Mouse (Mus musculus) embryonic facial prominence, embryonic 11.5 days (tissue): ENCODE measurements around the gene Vamp4. TPM values are rescaled to one million over a fixed set of nuclear protein-coding genes. Genes with fewer than 3 reads are reported as not detected.

Source experiments
- ATAC-seq: fragments of 200-750 bp; cut with Nextera tagmentation; replicated peaks from 2 replicates; pipeline ENCODE4 v1.8.0; 2017; ENCODE audit warnings: low read depth; ENCODE audit not compliant: insufficient number of reproducible peaks, low FRiP score, low TSS enrichment
- DNase-seq: peaks from one replicate; pipeline ENCODE4 v3.0.0-alpha.2; 2015; ENCODE audit warnings: low spot score
- H3K27ac ChIP-seq: fragments of 300-500 bp; sonication (generic); replicated peaks from 2 replicates; pipeline ENCODE4 v1.5.1; 2014; ENCODE audit warnings: mild to moderate bottlenecking, low read depth, low read length, control low read depth
- H3K27me3 ChIP-seq: fragments of 300-500 bp; sonication (generic); 2 replicates; pipeline ENCODE4 v1.6.1; 2014; ENCODE audit warnings: mild to moderate bottlenecking, low read length, moderate library complexity, mixed read lengths; ENCODE audit not compliant: control insufficient read depth, insufficient read depth
- H3K36me3 ChIP-seq: fragments of 300-500 bp; sonication (generic); replicated peaks from 2 replicates; pipeline ENCODE4 v1.6.1; 2014; ENCODE audit warnings: low read depth, mild to moderate bottlenecking, low read length, moderate library complexity, mixed read lengths; ENCODE audit not compliant: control insufficient read depth, insufficient read depth
- H3K4me1 ChIP-seq: fragments of 300-500 bp; sonication (generic); 2 replicates; pipeline ENCODE4 v1.6.1; 2014; ENCODE audit warnings: low read length, mixed read lengths; ENCODE audit not compliant: control insufficient read depth, insufficient read depth
- H3K4me2 ChIP-seq: fragments of 300-500 bp; sonication (generic); 2 replicates; pipeline ENCODE4 v1.6.1; 2014; ENCODE audit warnings: low read depth, mild to moderate bottlenecking, control low read depth, low read length, moderate library complexity
- H3K4me3 ChIP-seq: fragments of 300-500 bp; sonication (generic); 2 replicates; pipeline ENCODE4 v1.5.1; 2014; ENCODE audit warnings: low read depth, low read length, control low read depth
- H3K9ac ChIP-seq: fragments of 300-500 bp; sonication (generic); replicated peaks from 2 replicates; pipeline ENCODE4 v1.6.1; 2014; ENCODE audit warnings: mild to moderate bottlenecking, control low read depth, low read length
- H3K9me3 ChIP-seq: fragments of 300-500 bp; sonication (generic); replicated peaks from 2 replicates; pipeline ENCODE4 v1.6.1; 2016; ENCODE audit warnings: mild to moderate bottlenecking, low read length, inconsistent platforms, mixed read lengths; ENCODE audit not compliant: control insufficient read depth
- WGBS: fragments of 180-500 bp; shearing (Covaris S2); extraction: QIAGEN DNeasy Blood & Tissue Kit; methylation state at CpG from one replicate; pipeline ENCODE4 v1.1.7; 2014; 5-methylcytosine and 5-hydroxymethylcytosine counted together
- polyA plus RNA-seq: library from polyadenylated mRNA; unstranded; fragments of >200 nt; fragmentation: Nextera tagmentation; extraction: Ambion mirVana; gene quantifications from 2 replicates; pipeline ENCODE4 v1.2.1, GENCODE M21; 2014

The Vamp4 gene
- 73.0 and 82.1 TPM in 2 replicates for polyA plus RNA-seq

- no peaks in the 10 kb centered on the region; the same call in 1 of the 2 replicates for H3K4me1 ChIP-seq
- peak; percentile 96 for ATAC-seq
- peaks cover 3% of the 10 kb centered on the region; the same call in 1 of the 2 replicates for H3K36me3 ChIP-seq
- H3K9me3 ChIP-seq, result no peaks in the 10 kb centered on the region
- peak within 1 kb of the TSS; percentile 80 for H3K27ac ChIP-seq
- H3K9ac ChIP-seq, result peak within 1 kb of the TSS; percentile 78
- peak; percentile 99 for DNase-seq
- peak within 1 kb of the TSS; percentile 53 for H3K4me2 ChIP-seq
- no peaks in the 10 kb centered on the region for H3K27me3 ChIP-seq
- 0% methylated on average over 40 of the region's 43 CpGs for WGBS
- peak within 1 kb of the TSS; percentile 57 for H3K4me3 ChIP-seq
Observed at GRCm38 (mm10) chr1:162570260-162570748, at the start of gene Vamp4. Gene Vamp4 (plus strand): TSS chr1:162570515.

DNA sequence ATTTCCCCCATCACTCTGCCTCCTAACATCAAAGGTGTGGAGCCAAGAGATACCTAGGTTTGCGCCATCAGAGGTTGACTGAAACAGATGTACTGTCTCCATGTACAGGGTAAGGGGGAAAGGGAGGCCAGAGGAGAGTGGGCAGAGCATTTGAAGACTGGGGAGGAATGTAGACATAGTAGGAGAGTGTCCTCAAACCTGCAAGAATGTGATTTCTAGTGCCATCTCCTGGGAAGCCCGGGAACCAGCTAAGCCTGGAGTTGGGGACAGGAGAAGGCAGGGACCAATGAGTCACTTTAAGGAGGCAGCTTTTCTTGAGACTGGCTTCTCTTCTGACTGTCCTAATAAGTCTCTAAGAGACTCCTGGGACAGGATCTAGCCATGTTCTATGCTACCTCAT lies 40.7 kb upstream of the Vamp4 start:
- no peak for DNase-seq
- H3K4me1 ChIP-seq, result no peaks in the 10 kb centered on the region
- no peak overlapping the region for H3K27ac ChIP-seq
- no peak overlapping the region for H3K4me3 ChIP-seq
- H3K4me2 ChIP-seq, result no peak overlapping the region
- no peaks in the 10 kb centered on the region for H3K27me3 ChIP-seq
- no peak for ATAC-seq
- no peak overlapping the region for H3K9ac ChIP-seq
- 67% methylated on average over 2 of the region's 2 CpGs for WGBS
- H3K9me3 ChIP-seq, result no peaks in the 10 kb centered on the region
- peaks cover 9% of the 10 kb centered on the region for H3K36me3 ChIP-seq

GRCm38 (mm10) chr1:162530666-162531065 lies 39.6 kb upstream of the Vamp4 start:
- ATAC-seq (no peak), DNase-seq (no peak)
- no peak overlapping the region for H3K4me3 ChIP-seq
- no peak overlapping the region for H3K27ac ChIP-seq
- no peaks in the 10 kb centered on the region for H3K27me3 ChIP-seq
- 58% methylated on average over 1 of the region's 1 CpGs for WGBS
- H3K9me3 ChIP-seq, result no peaks in the 10 kb centered on the region
- H3K9ac ChIP-seq, result no peak overlapping the region
- peaks cover 9% of the 10 kb centered on the region for H3K36me3 ChIP-seq
- no peak overlapping the region for H3K4me2 ChIP-seq
- H3K4me1 ChIP-seq, result no peaks in the 10 kb centered on the region

GRCm38 (mm10) chr1:162531584-162531983 lies 38.7 kb upstream of the Vamp4 start:
- H3K36me3 ChIP-seq, result peaks cover 11% of the 10 kb centered on the region
- no peak; the same call in 1 of the 2 replicates for ATAC-seq
- H3K4me3 ChIP-seq, result no peak overlapping the region
- DNase-seq, result no peak
- no peaks in the 10 kb centered on the region for H3K9me3 ChIP-seq
- 72% methylated on average over 4 of the region's 4 CpGs for WGBS
- H3K9ac ChIP-seq, result no peak overlapping the region
- H3K27ac ChIP-seq, result no peak overlapping the region
- no peaks in the 10 kb centered on the region for H3K4me1 ChIP-seq
- no peaks in the 10 kb centered on the region for H3K27me3 ChIP-seq
- no peak overlapping the region for H3K4me2 ChIP-seq

GRCm38 (mm10) chr1:162532330-162532729 lies 38.0 kb upstream of the Vamp4 start:
- DNase-seq (no peak), ATAC-seq (no peak)
- peaks cover 11% of the 10 kb centered on the region for H3K36me3 ChIP-seq
- H3K4me2 ChIP-seq, result no peak overlapping the region
- H3K9me3 ChIP-seq, result no peaks in the 10 kb centered on the region
- H3K9ac ChIP-seq, result no peak overlapping the region
- 57% methylated on average over 4 of the region's 4 CpGs for WGBS
- no peaks in the 10 kb centered on the region for H3K4me1 ChIP-seq
- H3K27me3 ChIP-seq, result no peaks in the 10 kb centered on the region
- no peak overlapping the region for H3K27ac ChIP-seq
- no peak overlapping the region for H3K4me3 ChIP-seq

DNA sequence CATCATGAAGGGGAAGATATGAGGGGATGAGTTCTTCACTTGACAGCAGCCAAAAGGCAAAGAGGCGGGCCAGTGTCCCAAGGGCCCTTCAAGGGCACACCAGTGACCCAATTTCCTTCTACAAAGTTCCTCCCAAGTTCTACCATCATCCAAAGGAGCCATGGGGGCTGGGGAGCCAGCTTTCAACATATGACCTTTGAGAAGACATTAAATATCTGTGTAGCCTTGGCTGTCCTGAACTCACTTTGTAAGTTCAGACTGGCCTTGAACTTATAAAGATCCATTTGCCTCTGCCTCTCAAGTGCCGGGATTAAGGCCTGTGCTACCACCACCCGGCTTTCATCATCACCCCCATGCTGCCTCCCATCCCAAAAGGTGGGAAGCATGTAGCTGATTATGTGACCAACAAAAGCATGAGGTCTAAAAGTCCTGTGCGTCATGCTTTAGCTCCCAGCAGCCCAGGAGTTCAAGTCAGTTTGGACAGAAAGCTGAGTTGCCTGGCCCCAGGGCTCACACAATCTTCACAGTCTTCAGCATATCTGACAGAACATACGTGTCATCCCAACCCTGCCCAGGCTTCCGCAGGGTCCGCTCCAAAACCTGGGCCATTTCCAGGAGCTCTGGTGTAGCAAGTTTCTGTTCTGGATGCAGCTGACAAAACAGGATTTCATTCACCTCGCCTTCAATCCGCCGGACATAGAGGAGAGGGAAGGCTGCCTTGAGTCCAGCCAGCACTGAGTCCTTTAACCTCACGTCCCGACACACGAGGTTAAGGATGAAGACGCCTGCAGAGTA lies 36.4 kb upstream of the Vamp4 start:
- Histone ChIP-seq H3K4me2 (no peak overlapping the region), H3K4me3 (no peak overlapping the region), H3K9me3 (no peaks in the 10 kb centered on the region), H3K27me3 (no peaks in the 10 kb centered on the region), H3K27ac (no peak overlapping the region), H3K36me3 (peaks cover 11% of the 10 kb centered on the region), H3K9ac (no peak overlapping the region), H3K4me1 (no peaks in the 10 kb centered on the region)
- ATAC-seq (no peak), DNase-seq (no peak)
- WGBS, result 93% methylated on average over 14 of the region's 14 CpGs

GRCm38 (mm10) chr1:162543231-162543630 lies 27.1 kb upstream of the Vamp4 start:
- Histone ChIP-seq H3K36me3 (no peaks in the 10 kb centered on the region; the same call in 1 of the 2 replicates), H3K9me3 (no peaks in the 10 kb centered on the region), H3K27ac (no peak overlapping the region), H3K4me3 (no peak overlapping the region), H3K27me3 (no peaks in the 10 kb centered on the region), H3K4me2 (no peak overlapping the region), H3K9ac (no peak overlapping the region), H3K4me1 (no peaks in the 10 kb centered on the region)
- DNase-seq, result no peak
- ATAC-seq, result no peak
- 81% methylated on average over 1 of the region's 1 CpGs for WGBS

DNA sequence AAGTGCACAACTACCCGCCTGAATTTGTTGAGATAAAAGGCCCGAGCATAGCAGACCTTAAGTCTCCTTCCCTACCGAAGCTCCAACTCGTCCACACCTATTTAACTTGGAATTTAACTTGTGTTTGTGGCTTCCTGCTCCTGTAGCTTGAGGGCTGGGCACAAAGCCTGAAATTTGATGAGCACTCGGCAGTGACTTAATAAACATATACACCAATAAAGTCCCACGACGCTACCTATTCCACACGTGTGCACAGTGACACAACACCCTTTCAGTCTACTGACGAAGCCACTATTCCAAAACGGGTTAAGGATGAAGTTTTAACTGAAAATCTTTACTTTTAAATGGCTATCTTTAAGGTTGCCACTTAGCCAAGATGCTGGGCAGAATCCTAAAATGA lies 22.7 kb upstream of the Vamp4 start:
- 10% methylated on average over 10 of the region's 10 CpGs for WGBS
- no peaks in the 10 kb centered on the region; the same call in 1 of the 2 replicates for H3K36me3 ChIP-seq
- DNase-seq (no peak), ATAC-seq (no peak)
- H3K27me3 ChIP-seq, result no peaks in the 10 kb centered on the region
- H3K4me2 ChIP-seq, result peak overlapping the region; percentile 72
- H3K4me1 ChIP-seq, result no peaks in the 10 kb centered on the region
- no peaks in the 10 kb centered on the region for H3K9me3 ChIP-seq
- H3K4me3 ChIP-seq, result peak overlapping the region; percentile 63
- H3K9ac ChIP-seq, result peak overlapping the region; percentile 71
- H3K27ac ChIP-seq, result no peak overlapping the region
